Mouse (Mus musculus) liver, embryonic 12.5 days (tissue): ENCODE data around the gene Adnp. TPM values are rescaled to one million over a fixed set of nuclear protein-coding genes. Genes with fewer than 3 reads are reported as not detected.
A peak's percentile ranks its signal among the peaks of the same experiment; 100 is the strongest.
"Not testable (repeated sequence)": the region's sequence is repeated elsewhere in the genome, so short reads cannot be mapped to it uniquely, and the experiment has no call there.

Source experiments
- ATAC-seq: fragments of 200-750 bp; cut with Nextera tagmentation; 2 replicates; pipeline ENCODE4 v1.8.0; 2017; ENCODE audit warnings: moderate number of reproducible peaks, mild to moderate bottlenecking, moderate library complexity
- H3K27ac ChIP-seq: fragments of 300-500 bp; sonication (generic); 2 replicates; pipeline ENCODE4 v1.5.1; 2016; ENCODE audit warnings: mild to moderate bottlenecking
- H3K27me3 ChIP-seq: fragments of 300-500 bp; sonication (generic); replicated peaks from 2 replicates; pipeline ENCODE4 v1.6.1; 2016; ENCODE audit warnings: mild to moderate bottlenecking, moderate library complexity
- H3K36me3 ChIP-seq: fragments of 300-500 bp; sonication (generic); 2 replicates; pipeline ENCODE4 v1.6.1; 2016; ENCODE audit warnings: mild to moderate bottlenecking, moderate library complexity
- H3K4me1 ChIP-seq: fragments of 300-500 bp; sonication (generic); 2 replicates; pipeline ENCODE4 v1.6.1; 2016
- H3K4me2 ChIP-seq: fragments of 300-500 bp; sonication (generic); 2 replicates; pipeline ENCODE4 v1.6.1; 2016; ENCODE audit warnings: mild to moderate bottlenecking, moderate library complexity
- H3K4me3 ChIP-seq: fragments of 300-500 bp; sonication (generic); 2 replicates; pipeline ENCODE4 v1.5.1; 2016; ENCODE audit warnings: mild to moderate bottlenecking, moderate library complexity
- H3K9ac ChIP-seq: fragments of 300-500 bp; sonication (generic); 2 replicates; pipeline ENCODE4 v1.6.1; 2016; ENCODE audit warnings: mild to moderate bottlenecking, moderate library complexity
- H3K9me3 ChIP-seq: fragments of 300-500 bp; sonication (generic); replicated peaks from 2 replicates; pipeline ENCODE4 v1.6.1; 2016; ENCODE audit warnings: mild to moderate bottlenecking, moderate library complexity
- WGBS: fragments of 180-500 bp; shearing (Covaris S2); methylation state at CpG from one replicate; pipeline ENCODE4 v1.1.7; 2016; ENCODE audit not compliant: insufficient replicate concordance; 5-methylcytosine and 5-hydroxymethylcytosine counted together
- polyA plus RNA-seq: library from polyadenylated mRNA; unstranded; fragments of >200 nt; fragmentation: Nextera tagmentation; extraction: Ambion mirVana; gene quantifications from 2 replicates; pipeline ENCODE4 v1.2.1, GENCODE M21; 2016

The Adnp gene
- polyA plus RNA-seq, 1 experiment from 2014 or later: 7.7 TPM

- H3K4me1 ChIP-seq: peaks cover 60% of the 10 kb centered on the region
Measured at GRCm38 (mm10) chr2:168166750-168167460, 40.0 kb downstream of the Adnp start.

GRCm38 (mm10) chr2:168161978-168162377, 44.9 kb downstream of the Adnp start:
- H3K4me2 ChIP-seq: peak overlapping the region; percentile 66
- H3K9me3 ChIP-seq: no peaks in the 10 kb centered on the region
- peaks cover 56% of the 10 kb centered on the region for H3K4me1 ChIP-seq
- peak overlapping the region; percentile 55 for H3K9ac ChIP-seq
- ATAC-seq: no peak
- 7% methylated on average over 14 of the region's 14 CpGs for WGBS
- no peaks in the 10 kb centered on the region for H3K36me3 ChIP-seq
- H3K4me3 ChIP-seq: peak overlapping the region; percentile 28
- H3K27me3 ChIP-seq: peaks cover 62% of the 10 kb centered on the region
- H3K27ac ChIP-seq: no peak overlapping the region

More at GRCm38 (mm10) chr2:168166750-168167460, 40.0 kb downstream of the Adnp start:
- Histone ChIP-seq H3K27me3 (peaks cover 14% of the 10 kb centered on the region), H3K36me3 (no peaks in the 10 kb centered on the region), H3K4me3 (no peak overlapping the region), H3K9ac (no peak overlapping the region), H3K9me3 (no peaks in the 10 kb centered on the region), H3K27ac (0 out of 2 replicates have a peak overlapping the region, but pooled peaks have one; percentile 87), H3K4me2 (no peak overlapping the region)
- 64% methylated on average over 21 of the region's 21 CpGs for WGBS
- no peak for ATAC-seq

GRCm38 (mm10) chr2:168161514-168161971, 45.4 kb downstream of the Adnp start:
- Histone ChIP-seq H3K9ac (peak overlapping the region; percentile 55), H3K36me3 (no peaks in the 10 kb centered on the region), H3K9me3 (no peaks in the 10 kb centered on the region), H3K4me1 (peaks cover 52% of the 10 kb centered on the region), H3K27me3 (peaks cover 64% of the 10 kb centered on the region), H3K4me3 (peak overlapping the region; percentile 28), H3K4me2 (peak overlapping the region; percentile 66), H3K27ac (no peak overlapping the region)
- WGBS: 9% methylated on average over 11 of the region's 11 CpGs
- no peak for ATAC-seq

GRCm38 (mm10) chr2:168160370-168160930, 46.5 kb downstream of the Adnp start:
- Histone ChIP-seq H3K27me3 (peaks cover 69% of the 10 kb centered on the region), H3K9me3 (no peaks in the 10 kb centered on the region), H3K27ac (no peak overlapping the region), H3K36me3 (no peaks in the 10 kb centered on the region), H3K4me1 (peaks cover 56% of the 10 kb centered on the region), H3K4me2 (no peak overlapping the region), H3K4me3 (no peak overlapping the region), H3K9ac (no peak overlapping the region)
- no peak for ATAC-seq
- 64% methylated on average over 9 of the region's 9 CpGs for WGBS

- Histone ChIP-seq H3K4me1 (peaks cover 70% of the 10 kb centered on the region), H3K27me3 (peaks cover 69% of the 10 kb centered on the region), H3K9ac (peak overlapping the region; percentile 55)
Measured at GRCm38 (mm10) chr2:168158911-168159711, 47.8 kb downstream of the Adnp start.

GRCm38 (mm10) chr2:168157974-168158373, 48.9 kb downstream of the Adnp start:
- not testable (repeated sequence) for H3K9ac ChIP-seq, H3K27ac ChIP-seq, H3K36me3 ChIP-seq, H3K9me3 ChIP-seq, H3K4me3 ChIP-seq, H3K4me2 ChIP-seq, ATAC-seq
- WGBS: 23% methylated on average over 10 of the region's 11 CpGs
- Histone ChIP-seq H3K27me3 (peaks cover 63% of the 10 kb centered on the region), H3K4me1 (peaks cover 81% of the 10 kb centered on the region)

More at GRCm38 (mm10) chr2:168158911-168159711, 47.8 kb downstream of the Adnp start:
- Histone ChIP-seq H3K4me2 (peak overlapping the region; percentile 67), H3K9me3 (no peaks in the 10 kb centered on the region), H3K36me3 (no peaks in the 10 kb centered on the region), H3K27ac (peak overlapping the region; percentile 62), H3K4me3 (peak overlapping the region; percentile 35)
- ATAC-seq: no peak
- 5% methylated on average over 25 of the region's 25 CpGs for WGBS

- no peak for ATAC-seq
- Histone ChIP-seq H3K4me3 (no peak overlapping the region), H3K4me2 (no peak overlapping the region), H3K4me1 (peaks cover 69% of the 10 kb centered on the region), H3K27ac (no peak overlapping the region), H3K9me3 (no peaks in the 10 kb centered on the region), H3K27me3 (peaks cover 50% of the 10 kb centered on the region), H3K36me3 (no peaks in the 10 kb centered on the region), H3K9ac (no peak overlapping the region)
- WGBS: 60% methylated on average over 14 of the region's 14 CpGs
Measured at GRCm38 (mm10) chr2:168156361-168156760, 50.6 kb downstream of the Adnp start.

- Histone ChIP-seq H3K27me3 (peaks cover 43% of the 10 kb centered on the region), H3K27ac (peak overlapping the region; percentile 91; the same call in 1 of the 2 replicates), H3K9me3 (no peaks in the 10 kb centered on the region), H3K36me3 (no peaks in the 10 kb centered on the region), H3K4me1 (peaks cover 66% of the 10 kb centered on the region), H3K4me3 (no peak overlapping the region), H3K4me2 (peak overlapping the region; percentile 68), H3K9ac (no peak overlapping the region)
- ATAC-seq: no peak
- WGBS: 87% methylated on average over 7 of the region's 7 CpGs
Measured at GRCm38 (mm10) chr2:168155666-168156065, 51.2 kb downstream of the Adnp start.

- peaks cover 54% of the 10 kb centered on the region for H3K4me1 ChIP-seq
Measured at GRCm38 (mm10) chr2:168154090-168154881, 52.6 kb downstream of the Adnp start.

GRCm38 (mm10) chr2:168149241-168149640, 57.7 kb downstream of the Adnp start:
- Histone ChIP-seq H3K36me3 (no peaks in the 10 kb centered on the region), H3K27me3 (no peaks in the 10 kb centered on the region), H3K4me3 (no peak overlapping the region), H3K4me1 (peaks cover 20% of the 10 kb centered on the region), H3K9ac (0 out of 2 replicates have a peak overlapping the region, but pooled peaks have one; percentile 2), H3K27ac (no peak overlapping the region), H3K9me3 (no peaks in the 10 kb centered on the region), H3K4me2 (no peak overlapping the region)
- no peak for ATAC-seq
- 63% methylated on average over 8 of the region's 8 CpGs for WGBS

More at GRCm38 (mm10) chr2:168154090-168154881, 52.6 kb downstream of the Adnp start:
- H3K4me2 ChIP-seq: peak overlapping the region; percentile 68
- H3K27ac ChIP-seq: peak overlapping the region; percentile 91
- peaks cover 29% of the 10 kb centered on the region for H3K27me3 ChIP-seq
- no peaks in the 10 kb centered on the region for H3K36me3 ChIP-seq
- WGBS: 18% methylated on average over 14 of the region's 14 CpGs
- peak; percentile 98 for ATAC-seq
- H3K9me3 ChIP-seq: no peaks in the 10 kb centered on the region
- peak overlapping the region; percentile 69 for H3K9ac ChIP-seq
- H3K4me3 ChIP-seq: peak overlapping the region; percentile 36
